Mouse (Mus musculus): ENCODE results near the gene Epb41l1. TPM values are rescaled to one million over a fixed set of nuclear protein-coding genes. Genes with fewer than 3 reads are reported as not detected.

Epb41l1 gene
- total RNA-seq, 1 experiment from 2014 or later = 0.70 TPM

GRCm38 (mm10) chr2:156568647-156569046 is 147.9 kb downstream of the Epb41l1 start:
- no peak for ATAC-seq (ENCODE audit: extremely low read depth, insufficient number of reproducible peaks, low FRiP score, poor library complexity, severe bottlenecking)

- no peak for ATAC-seq (ENCODE audit: extremely low read depth, insufficient number of reproducible peaks, low FRiP score, poor library complexity, severe bottlenecking)
Measured at GRCm38 (mm10) chr2:156569261-156569660, 148.6 kb downstream of the Epb41l1 start.

- no peak for ATAC-seq (ENCODE audit: extremely low read depth, insufficient number of reproducible peaks, low FRiP score, poor library complexity, severe bottlenecking)
Measured at GRCm38 (mm10) chr2:156571521-156571920, 150.8 kb downstream of the Epb41l1 start.

GRCm38 (mm10) chr2:156576850-156577587 is 156.3 kb downstream of the Epb41l1 start:
- no peak for ATAC-seq (ENCODE audit: extremely low read depth, insufficient number of reproducible peaks, low FRiP score, poor library complexity, severe bottlenecking)

DNA sequence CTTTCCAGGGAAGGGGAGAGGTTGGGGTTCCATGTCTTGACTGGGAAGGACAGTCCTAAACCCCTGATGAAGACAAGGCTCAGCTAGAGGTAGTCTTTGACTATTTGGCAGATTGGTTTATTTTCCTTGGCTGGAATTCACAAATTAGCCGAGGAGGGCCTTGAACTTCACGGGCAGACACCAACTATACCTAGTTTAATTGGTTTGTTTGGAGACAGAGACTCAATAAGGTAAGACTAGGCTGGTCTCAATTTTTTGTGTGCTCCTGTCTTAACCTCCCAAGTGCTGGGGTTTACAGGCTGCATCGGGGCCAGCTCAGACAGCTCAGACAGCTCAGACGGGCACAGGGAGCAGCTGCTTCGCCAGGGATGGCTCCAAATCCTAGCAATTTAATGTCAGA is 159.8 kb downstream of the Epb41l1 start:
- no peak for ATAC-seq (ENCODE audit: extremely low read depth, insufficient number of reproducible peaks, low FRiP score, poor library complexity, severe bottlenecking)

DNA sequence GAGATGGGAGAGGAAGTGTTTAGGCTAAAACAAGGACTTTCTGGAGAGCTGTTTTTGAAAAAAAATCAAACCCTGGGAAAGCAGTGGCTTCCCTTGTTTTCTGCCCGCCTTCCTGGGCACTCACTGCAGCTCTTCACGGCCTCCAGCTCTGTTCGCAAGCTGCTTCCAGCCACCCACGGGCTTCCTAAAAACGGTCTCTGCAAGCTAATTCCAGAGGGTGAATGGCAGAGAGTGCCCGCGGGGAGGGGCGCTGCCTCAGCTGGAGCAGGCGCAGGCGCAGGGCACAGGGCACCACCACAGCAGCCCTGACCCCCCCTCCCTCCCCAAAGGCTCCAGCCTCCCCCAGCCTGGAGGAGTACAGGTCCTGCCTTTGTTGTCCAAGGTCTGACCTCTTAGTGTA is 160.5 kb downstream of the Epb41l1 start:
- no peak for ATAC-seq (ENCODE audit: extremely low read depth, insufficient number of reproducible peaks, low FRiP score, poor library complexity, severe bottlenecking)

GRCm38 (mm10) chr2:156582887-156583286 is 162.2 kb downstream of the Epb41l1 start:
- ATAC-seq (ENCODE audit: extremely low read depth, insufficient number of reproducible peaks, low FRiP score, poor library complexity, severe bottlenecking) = no peak

GRCm38 (mm10) chr2:156584154-156584796 is 163.6 kb downstream of the Epb41l1 start:
- ATAC-seq (ENCODE audit: extremely low read depth, insufficient number of reproducible peaks, low FRiP score, poor library complexity, severe bottlenecking) = no peak

- ATAC-seq (ENCODE audit: extremely low read depth, insufficient number of reproducible peaks, low FRiP score, poor library complexity, severe bottlenecking) = no peak
Measured at GRCm38 (mm10) chr2:156584797-156585471, 164.2 kb downstream of the Epb41l1 start.

DNA sequence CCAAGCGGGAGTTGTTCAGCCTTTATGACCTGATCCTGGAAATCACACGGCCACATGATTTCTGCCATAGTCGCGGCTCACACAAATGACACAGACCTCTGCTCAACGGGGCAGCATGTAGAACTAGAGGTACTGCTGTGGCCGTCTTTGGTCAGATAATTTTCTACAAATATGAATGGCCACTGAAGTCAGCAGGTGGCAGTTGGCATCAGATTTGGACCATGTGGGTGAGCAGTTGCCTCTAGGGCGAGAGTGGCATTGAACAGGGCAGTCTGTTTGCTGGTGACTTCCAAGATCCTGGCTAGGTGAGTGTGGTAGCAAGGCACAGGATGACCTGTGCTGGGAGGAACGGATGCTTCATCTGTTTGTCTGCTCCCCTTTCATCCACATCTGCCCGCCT is 168.8 kb downstream of the Epb41l1 start:
- ATAC-seq (ENCODE audit: extremely low read depth, insufficient number of reproducible peaks, low FRiP score, poor library complexity, severe bottlenecking) = no peak

Other genes starting within 250 kb of the Epb41l1 start
- 1,446 and 1,484 TPM in 2 replicates for gene Rbm39, start 240.7 kb upstream of the Epb41l1 start, total RNA-seq (2017)
- gene Phf20, start 224.4 kb upstream of the Epb41l1 start, total RNA-seq (2017) = 42.7 and 80.4 TPM in 2 replicates
- gene Cnbd2, start 108.6 kb upstream of the Epb41l1 start, total RNA-seq (2017) = 18.7 and 37.0 TPM in 2 replicates
- 55.2 and 82.9 TPM in 2 replicates for gene Scand1, start 108.2 kb upstream of the Epb41l1 start, total RNA-seq (2017)
- 10.5 and 11.2 TPM in 2 replicates for gene Aar2, start 126.7 kb downstream of the Epb41l1 start, total RNA-seq (2017)
- gene Dlgap4, start 192.8 kb downstream of the Epb41l1 start, total RNA-seq (2017) = 52.9 and 90.3 TPM in 2 replicates

Measured in neutrophil, adult 5-6 weeks (primary cell).